Mouse (Mus musculus) embryo, embryonic 9.5 days (tissue): ENCODE results near the gene Sult2b1.

ENCODE experiments used
- DNase-seq: peaks from one replicate; pipeline ENCODE4 v3.0.0-alpha.2; 2017; ENCODE audit errors: extremely low spot score

Sult2b1 gene

DNA sequence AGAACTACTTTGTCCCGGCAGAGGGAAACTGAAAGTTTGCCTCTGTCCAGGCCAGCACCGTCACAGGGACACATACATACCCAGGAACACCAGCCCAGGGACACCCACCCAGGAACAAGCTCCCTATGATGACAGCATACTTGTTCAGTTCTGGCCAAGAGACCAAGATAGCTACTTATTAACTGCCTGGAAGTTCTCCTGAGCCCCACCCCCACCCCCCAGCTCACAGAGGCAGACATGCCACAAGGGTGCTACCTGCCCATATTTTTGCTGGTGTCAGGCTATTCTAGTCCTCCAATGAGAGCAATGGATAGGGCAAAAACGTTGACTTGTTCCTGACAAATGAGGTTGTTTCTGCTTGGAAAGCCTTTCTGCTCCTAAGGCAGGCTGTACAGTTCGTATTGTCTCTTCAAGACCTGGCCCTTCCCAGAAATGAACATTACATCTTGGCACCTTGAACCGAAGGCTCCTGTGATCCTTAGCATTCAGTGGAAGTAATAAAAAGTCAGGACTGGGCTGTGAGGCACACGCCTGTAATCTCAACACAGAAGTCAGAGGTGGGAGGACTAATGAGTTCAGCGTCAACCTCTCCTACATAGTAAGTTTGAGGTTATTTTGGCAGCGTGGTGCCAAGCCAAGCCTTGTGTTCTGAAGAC lies 13.9 kb downstream of the Sult2b1 start:
- no peak for DNase-seq

DNA sequence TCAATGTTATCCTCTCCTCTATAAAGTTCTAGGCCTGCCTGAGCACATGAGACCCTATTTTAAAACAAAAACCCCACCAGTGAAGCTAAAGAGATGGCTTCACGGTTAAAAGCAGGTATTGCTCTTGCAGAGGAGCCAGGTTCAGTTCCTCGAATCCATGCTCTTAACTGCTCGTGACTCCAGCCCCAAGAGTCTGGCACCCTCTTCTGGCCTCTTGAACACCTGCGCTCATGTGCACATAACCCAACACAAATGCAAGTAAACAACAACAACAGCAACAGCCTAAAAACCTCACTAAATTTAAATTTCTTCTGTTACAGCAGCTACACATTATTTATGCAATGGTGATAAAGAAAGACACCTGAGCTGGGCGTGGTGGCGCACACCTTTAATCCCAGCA lies 17.0 kb downstream of the Sult2b1 start:
- DNase-seq: no peak

DNA sequence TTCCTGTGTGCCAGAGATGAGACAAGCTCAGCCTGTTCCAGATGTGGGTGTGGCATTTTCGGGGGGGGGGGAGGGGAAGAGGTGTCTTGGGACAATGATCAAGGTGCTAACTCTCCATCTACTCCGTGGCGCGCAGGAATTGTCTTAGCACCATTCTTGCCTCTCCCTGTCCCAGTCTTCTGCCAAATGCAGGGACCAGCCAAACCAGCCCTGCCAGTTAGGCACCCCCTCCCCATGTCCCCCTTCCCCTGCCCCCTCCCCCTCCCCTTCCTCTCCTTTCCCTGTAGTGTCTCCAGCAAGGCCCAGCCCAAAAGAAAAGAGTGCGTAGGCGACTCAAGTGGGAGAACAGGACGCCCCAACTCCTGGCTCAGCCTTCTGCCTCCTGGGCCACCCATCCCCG lies 17.7 kb downstream of the Sult2b1 start:
- DNase-seq: no peak

DNA sequence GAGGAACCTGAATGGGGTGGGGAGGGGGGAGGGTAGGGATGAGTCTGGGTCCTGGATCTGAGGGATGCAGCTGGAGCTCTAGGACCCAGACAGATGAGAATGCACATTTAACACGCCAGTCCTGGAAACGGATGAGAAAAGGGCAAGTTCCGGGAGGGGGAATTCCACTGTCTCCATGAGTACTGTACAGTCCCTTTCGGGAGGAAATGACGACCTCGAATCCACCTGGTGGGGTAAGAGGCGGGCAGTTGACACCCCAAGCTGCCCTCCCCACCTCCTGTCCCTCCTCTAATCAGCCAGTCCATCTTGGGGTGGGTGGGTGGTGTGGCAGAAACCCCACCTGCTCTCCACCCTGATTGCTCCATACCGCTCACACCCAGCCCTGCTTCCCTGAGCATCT lies 18.5 kb downstream of the Sult2b1 start:
- DNase-seq: no peak

DNA sequence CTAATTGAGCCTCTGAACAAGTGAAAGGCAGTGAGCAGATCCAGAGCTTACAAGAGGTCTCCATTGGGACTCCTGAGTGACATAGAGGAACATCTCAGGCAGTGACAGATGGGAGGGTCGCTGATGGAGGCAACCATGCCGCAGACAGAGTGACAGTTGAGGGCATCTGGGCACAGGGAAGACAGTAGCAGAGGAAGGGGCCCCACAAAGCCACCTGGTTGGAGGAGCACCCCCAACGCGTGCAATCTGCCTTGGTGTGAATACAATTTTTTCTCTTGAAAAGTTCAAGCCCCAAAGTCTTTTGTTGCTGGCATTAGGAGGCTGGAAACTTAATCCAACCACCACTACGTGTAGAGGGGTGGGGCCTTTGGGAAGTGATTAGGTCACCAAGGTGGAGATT lies 24.3 kb downstream of the Sult2b1 start:
- no peak for DNase-seq

DNA sequence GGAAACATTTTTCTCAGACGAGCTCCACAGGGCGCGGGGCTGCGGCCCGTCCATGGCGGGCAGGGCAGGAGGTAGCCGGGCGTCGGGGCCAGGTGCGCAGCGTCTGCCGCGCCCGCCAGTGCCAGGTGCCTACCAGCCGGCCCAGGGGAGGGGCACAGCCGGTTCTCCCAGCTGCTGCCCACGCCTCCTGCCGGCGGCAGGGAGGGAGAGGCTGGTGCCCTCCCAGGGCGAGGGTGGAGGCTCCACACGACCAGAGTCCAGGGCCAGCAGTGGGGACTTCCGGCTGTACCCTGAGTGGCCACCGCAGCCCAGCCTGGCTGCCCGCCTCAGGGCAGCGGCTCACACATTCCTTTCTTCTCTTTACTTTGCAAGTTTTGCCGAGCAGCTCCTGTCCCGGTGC lies 25.1 kb downstream of the Sult2b1 start:
- no peak for DNase-seq

DNA sequence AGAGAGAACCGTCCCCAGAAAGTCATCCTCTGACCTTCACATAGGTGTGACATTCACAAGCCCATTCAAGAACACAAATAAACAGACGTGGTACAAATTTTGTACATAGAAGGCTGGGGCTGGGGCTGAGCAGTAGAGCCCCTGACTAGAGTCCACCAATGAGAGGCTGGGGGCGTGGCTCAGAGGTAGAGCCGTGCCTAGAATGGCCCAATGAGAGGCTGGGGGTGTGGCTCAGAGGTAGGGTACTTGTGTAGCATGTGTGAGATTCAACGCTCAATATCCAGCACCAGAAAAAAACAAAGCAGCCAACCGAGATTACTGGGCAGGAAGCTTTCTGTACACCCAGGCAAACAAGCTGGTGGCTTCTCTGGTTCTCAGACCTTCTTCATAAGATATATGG lies 28.8 kb downstream of the Sult2b1 start:
- no peak for DNase-seq

DNA sequence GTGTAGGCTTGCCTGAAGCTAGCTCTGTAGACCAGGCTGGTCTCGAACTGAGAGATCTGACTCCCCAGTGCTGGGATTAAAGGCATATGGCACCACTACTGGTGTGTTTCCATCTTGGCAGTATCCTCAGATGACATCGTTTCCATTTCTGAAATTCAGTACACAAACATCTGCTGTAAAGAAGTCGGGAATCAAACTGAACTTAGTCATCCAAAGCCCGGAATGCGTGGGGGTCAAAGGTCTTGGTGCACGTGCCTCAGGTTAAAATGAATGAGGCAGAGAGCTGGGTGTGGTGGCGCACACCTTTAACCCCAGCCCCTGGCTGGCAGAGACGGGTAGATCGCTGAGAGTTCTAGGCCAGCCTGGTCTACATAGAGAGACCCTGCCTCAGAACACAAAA lies 34.3 kb downstream of the Sult2b1 start:
- DNase-seq: no peak

DNA sequence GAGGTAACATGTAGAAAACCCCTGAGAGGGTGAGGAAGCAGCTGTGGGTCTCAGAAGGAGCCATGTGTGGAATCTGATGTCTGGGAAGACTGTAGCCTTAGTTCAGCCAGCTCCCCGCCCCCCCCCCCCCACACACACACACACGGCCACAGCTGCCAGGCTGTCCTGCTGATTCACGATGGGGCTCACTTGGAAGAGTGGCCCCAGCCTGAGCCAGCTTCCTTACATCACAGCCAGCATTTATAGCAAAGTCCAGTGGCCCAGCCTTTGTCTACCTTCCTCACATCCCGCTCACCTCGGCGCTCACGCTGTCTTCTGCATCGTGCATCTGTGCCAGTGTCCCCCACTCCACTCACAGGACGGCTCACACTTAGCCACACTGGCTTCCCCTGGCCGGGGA lies 35.1 kb downstream of the Sult2b1 start:
- no peak for DNase-seq

DNA sequence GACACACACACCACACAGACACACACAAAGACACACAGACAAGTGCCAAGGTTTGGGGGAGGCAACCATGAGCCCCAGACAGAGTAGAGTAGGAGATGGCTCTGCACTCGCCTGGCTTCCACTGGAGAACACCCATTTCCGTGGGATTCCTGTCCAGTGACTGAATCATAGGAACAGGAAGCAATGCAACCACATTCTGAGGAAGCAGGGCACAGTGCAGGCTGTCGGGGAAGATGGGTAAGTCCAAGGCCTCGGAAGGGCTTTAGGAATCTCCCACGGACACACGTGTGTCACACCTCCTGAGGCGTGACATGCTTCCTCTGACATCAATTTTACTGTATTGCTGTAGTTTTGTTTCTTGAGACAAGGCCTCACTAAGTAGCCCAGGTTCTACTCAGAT lies 36.4 kb downstream of the Sult2b1 start:
- DNase-seq: no peak

DNA sequence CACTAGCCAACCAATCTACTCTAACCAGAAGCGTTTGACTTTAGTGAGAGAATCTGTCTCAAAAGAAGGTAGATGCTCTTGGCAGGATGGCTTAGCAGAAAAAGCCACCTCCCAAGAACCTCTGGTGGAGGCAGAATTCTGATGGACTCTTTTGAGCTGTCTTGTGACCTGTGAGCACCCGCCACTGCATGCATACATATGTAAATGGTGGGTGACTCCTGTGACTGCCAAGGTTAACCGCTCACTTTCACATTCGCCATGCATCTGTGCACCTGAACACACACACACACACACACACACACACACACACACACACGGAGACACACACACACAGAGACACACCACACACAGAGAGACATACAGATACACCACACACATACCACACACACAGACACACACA lies 37.0 kb downstream of the Sult2b1 start:
- DNase-seq: no peak

DNA sequence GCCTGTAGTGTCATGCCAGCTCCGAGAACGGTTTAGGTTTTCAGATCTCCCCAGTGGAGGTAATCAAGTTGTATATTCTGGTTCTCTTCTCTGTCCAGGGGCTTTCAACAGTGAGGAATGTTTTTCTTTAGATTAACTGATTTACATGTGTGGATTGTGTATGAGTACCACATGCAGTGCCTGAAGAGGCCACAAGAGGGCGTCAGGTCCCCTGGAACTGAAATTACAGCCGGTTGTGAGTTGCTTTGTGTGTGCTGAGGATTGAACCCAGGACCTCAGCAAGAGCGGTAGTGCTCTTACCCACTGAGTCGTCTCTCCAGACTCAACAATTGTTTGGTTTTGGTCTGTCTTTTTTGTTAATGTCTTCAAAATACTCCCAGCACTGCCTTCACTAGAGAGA lies 38.0 kb downstream of the Sult2b1 start:
- DNase-seq: no peak

DNA sequence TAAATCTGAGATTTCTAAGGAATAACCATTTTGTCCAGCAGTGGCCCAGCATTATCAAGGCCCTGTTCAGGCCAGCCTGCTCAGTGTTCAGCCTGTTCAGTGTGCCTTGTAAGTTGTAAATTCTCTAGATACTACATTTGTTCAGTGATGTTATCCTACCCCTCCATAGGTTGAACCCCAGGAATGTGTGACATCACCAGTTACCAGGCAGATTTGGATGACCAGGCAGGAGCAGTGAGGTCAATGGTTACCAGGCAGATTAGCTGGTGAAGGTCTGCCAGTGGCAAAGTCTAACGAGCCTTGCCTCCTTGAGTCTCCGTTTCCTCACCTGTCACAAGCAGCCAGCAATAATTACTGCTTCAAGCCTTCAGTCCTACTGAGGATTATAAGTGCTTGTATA lies 40.1 kb downstream of the Sult2b1 start:
- peak; percentile 66 for DNase-seq

DNA sequence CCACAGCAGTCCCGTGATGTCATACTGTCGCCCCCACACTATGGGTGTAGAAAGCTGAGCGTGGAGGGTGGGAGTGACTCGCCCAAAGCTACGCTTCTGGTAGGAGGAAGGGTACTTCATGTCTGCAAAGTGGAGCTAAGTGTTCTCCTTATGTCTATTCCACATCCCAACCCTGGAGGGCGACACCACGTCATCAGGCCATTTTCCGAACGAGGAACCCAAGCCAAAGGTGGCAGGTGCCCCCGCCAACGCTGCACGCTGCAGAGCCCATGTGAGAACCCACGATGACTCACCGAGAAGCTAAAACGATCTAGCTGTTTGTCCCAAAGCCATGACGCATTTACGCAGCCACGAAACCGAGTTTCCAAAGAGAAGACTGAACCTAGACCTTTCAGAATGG lies 42.1 kb downstream of the Sult2b1 start:
- no peak for DNase-seq

DNA sequence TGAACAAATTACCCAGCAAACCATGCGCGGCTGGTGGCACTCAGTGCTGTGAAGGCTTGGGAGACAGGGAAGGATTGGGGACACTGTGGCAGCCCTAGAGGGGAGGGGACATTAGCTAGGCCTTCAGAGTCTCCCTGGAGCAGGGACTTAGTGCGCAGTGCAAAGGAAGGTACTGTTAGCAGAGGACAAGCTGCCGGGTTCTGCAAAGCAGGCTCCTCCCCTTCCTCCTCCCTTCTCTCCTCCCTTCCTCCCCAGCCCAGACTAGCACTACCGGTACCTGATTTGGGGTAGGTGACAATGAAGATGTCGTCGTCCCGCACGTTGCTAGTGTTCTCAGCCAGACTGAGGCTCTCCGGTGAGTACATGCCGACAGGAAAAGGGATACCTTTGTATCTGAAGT lies 42.7 kb downstream of the Sult2b1 start:
- DNase-seq: no peak

DNA sequence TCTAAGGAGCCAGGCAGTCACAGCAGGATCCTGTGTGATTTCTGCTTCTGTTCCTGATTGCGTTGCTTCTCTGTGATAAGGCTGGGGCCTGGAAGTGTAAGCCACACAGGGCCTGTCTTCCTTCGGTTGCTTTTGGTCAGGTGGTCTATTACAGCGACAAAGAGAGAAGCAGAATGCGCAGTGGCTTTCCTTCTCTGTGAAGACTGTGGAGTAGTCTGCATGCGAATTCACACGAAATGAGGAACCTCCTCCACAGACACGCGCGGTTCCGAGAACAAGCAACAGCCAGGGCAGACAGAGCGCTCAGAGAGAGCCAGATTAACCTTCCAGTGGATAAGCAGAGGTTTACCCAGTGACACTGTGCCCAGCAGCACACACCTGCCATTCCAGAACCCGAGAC lies 43.2 kb downstream of the Sult2b1 start:
- no peak for DNase-seq

DNA sequence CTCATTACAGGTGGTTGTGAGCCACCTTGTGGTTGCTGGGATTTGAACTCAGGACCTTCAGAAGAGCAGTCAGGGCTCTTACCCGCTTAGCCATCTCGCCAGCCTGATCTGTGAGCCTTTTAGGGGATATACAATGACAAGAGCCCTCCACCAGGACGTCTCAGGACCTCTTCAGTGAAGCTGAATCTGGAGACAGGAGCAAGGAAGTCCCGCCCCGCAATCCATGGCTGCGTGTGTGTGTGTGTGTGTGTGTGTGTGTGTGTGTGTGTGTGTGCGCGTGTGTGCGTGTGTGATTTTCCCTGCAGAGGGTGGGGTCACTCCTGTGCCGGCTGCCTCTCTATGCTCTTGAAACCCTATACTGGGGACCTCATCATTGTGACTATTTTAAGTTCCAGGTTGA lies 44.6 kb downstream of the Sult2b1 start:
- DNase-seq: no peak

DNA sequence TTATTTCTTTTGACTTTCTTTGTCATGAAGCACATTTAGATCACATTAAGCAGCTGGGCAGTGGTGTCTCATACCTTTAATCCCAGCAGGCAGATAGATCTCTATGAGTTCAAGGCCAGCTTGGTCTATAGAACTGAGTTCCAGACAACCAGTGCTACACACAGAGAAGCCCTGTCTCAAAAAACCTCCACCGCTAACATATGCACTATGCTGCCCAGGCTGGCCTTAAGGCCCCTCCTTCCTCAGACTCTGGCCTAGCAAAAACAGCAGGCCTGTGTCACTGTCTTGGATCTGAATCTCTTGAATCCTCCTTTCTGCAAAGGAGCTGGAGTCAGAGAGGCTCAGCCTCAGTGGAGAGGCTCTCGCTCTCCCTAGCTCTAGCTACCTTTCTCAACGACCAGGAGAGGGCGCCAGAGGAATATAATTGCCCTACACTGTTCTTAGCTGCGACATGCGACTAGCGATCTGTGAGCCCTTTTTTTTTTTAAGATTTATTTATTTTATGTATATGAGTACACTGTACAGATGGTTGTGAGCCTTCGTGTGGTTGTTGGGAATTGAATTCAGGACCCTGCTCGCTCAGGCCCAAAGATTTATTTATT lies 45.2 kb downstream of the Sult2b1 start:
- peak; percentile 71 for DNase-seq

DNA sequence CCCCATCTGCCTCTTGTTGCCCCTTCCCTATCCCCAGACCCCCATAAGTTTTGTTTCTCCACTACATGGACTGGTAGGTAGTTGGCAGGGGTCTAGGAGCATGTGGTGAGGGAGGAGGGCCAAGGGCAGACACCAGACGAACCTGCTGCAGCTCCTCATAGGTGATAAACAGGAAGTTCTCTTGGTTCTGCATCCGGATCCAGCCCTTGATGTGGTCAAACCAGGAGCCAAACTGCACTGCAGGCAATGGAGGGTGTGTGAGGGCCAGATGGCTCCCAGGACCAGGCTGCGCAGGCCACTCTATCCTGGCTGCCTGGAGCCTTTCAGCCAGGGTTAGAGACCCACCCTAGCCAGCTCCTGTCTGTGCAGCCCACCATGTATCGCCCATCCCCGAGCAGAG lies 51.0 kb downstream of the Sult2b1 start:
- DNase-seq: no peak

DNA sequence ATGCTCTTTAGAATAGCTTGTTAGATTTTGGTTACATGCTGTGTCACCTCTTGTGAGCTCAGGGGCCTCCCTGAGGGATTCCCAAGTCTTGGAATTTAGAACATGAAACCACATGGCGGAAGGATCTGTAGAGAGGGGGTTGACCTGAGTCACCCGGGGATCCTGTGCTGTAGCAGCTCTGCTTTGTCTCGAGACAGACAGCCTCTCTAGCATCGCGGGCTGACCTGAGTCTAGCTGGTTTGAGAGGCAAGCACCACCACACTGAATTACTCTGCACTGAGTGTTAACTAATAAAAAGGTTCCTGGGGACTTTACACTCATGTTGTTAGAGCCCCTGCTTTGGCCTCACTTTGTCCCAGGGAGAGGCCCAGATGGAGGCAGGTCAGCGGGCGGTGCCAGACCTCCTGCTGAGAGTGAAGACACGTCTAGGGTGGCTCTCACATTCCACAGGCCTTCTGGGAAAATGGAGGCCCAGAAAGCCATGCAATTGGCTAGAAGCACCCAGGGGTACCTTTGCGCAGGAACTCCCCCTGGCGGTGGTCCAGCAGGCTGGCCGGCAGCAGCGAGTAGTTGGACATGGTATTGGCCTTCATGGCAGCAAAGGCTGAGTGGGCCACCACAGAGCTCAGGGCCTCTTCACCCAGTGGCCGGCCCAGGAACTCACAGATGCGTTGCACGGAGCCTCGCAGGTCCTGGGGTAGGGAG lies 53.6 kb downstream of the Sult2b1 start:
- peak; percentile 78 for DNase-seq

DNA sequence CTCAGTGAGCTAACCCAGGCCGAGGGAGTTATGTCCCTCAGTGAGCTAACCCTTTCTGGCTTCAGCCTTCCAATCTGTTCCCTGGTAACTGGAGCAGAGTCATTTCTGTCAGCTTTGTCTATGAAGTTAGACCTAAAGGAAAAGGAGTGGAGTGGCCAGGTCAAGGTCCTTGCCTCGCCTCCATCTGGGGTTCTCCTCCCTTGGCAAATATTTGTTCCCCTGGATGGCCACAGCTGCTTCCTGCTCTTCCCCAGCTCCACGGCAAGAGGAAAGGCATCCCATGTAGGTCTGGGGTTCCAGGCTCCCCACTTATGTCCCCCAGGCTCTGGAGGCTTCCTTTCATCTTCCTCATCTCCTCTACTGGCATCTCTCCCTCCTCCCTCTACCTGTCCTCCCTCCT lies 56.8 kb downstream of the Sult2b1 start:
- no peak for DNase-seq

DNA sequence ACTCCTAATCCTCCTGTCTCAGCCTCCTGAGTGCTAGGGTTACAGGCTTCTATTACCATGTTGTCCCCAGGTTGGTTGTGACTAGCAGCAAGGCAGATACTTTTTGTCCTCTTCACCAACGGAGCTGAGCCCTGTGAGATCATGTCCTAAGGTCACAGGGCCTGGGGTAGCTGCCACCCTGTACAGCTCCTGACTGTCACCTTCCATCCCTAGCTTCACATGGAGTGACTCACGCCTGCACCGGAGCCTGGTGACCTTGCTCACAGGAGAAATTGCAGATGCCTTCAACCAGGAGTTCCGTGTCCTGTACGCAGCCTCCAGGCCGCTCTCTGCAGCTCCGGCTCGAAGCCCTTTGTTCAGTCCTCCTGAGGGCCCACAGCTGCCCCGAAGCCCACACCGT lies 58.0 kb downstream of the Sult2b1 start:
- no peak for DNase-seq

DNA sequence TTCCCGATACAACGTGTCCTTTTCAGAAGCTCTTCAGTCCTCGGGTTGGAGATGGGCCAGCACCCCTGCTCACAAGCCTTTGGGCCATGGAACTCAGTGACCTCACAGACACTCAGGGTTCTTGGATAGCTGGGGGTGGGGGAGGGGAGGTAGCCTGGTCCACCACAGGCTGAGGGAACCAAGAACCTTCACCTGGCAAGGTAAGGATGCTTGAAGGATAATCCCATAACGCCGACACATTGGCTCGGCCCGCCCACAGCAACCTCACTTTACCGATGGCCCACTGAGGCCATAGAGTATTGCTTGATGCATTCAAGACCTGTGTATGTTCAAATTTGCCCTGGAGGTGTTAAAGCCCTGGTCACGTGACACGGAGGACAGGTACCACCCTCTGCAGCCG lies 58.8 kb downstream of the Sult2b1 start, which contains the start of gene Spaca4:
Gene Spaca4, minus strand, starts transcription at position 101 of the 400 bp plus-strand sequence.
- no peak for DNase-seq
